Mouse (Mus musculus): ENCODE results near the gene D17H6S53E. TPM values are rescaled to one million over a fixed set of nuclear protein-coding genes. Genes with fewer than 3 reads are reported as not detected.

Gene D17H6S53E
- total RNA-seq, 2 experiments from 2014 or later, result 24.1 to 29.8 TPM

DNA sequence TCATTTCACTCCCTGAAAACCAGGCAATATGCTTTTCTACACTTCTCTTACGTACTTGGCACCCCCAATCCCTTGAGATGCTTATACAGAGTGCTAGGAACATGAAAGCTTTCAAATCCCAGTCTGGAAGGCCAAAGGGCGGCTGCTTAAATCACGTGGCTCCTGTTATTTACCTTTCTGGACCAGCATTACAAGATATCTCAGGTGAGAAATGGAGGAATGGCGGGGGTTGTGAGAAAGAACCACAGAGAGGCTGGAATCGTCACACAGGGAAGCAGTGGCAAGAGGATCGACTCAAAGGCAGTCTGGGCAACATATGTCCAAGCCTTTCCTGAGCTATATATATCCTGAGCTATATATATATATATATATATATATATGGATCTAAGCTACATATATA is 595 bp upstream of the D17H6S53E start:
- peak in 1 of 2 experiments; percentile 28 for DNase-seq (ENCODE audit: low spot score in 2 of 2)
- intact Hi-C loops (cut with DNase I), result no loop called here

DNA sequence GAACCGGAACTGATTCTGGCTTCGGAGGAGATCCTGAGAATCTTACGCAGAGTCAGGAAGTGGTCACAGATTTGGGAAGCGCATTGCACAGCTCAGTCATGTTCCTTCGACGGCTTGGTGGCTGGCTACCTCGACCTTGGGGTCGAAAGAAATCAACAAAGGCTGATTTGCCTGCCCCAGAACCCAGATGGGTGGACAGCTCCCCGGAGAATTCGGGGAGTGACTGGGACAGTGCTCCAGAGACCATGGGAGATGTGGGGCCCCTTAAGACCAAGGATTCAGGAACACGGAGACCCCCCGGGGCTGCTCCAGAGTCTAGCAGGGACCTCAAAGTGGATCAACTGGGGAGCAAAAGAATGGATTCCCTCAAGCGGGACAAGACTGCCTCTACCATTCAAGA is 844 bp downstream of the D17H6S53E start:
- no peak for DNase-seq (ENCODE audit: low spot score in 2 of 2)
- intact Hi-C loops (cut with DNase I), result no loop called here

DNA sequence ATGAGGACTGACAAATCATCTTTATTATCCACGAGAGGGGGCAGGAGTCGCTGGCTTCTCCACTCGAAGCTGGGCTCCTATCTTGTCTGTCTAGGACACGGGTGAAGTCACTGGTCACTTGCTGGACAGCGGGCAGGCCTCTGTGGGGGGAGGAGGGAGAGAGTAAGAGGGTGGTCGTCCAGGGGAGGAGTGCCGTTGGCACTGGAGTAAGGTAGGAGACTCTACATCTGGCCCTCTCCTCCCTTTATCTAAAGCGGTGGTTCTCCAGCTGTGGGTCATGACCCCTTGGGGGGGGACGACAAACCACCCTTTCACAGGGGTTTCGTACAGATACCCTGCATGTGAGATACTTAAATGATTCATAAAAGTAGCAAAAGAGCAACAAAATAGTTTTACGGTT is 2.8 kb downstream of the D17H6S53E start:
- intact Hi-C loops (cut with DNase I), result no loop called here
- no peak for DNase-seq (ENCODE audit: low spot score in 2 of 2)

DNA sequence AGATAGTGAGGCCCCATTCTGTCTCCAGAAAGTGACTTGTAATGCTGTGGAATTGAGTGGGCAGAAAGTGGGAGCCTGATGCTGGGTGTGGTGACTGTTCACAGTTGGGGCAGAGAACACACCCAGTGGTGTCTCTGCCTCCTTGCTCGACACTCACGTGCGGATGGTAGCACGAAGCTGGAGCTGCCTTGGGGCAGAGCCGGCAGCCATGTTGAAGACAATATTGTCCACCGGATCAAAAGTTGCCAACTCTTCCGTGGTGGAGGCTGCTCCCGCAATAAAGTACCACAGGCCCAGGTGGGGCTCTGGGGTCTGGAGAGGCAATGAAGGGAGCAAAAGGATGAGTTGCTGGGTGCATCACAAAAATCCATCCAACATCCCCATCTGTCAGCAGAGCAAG is 4.9 kb downstream of the D17H6S53E start:
- no peak for DNase-seq (ENCODE audit: low spot score in 2 of 2)
- intact Hi-C loops (cut with DNase I), result no loop called here

DNA sequence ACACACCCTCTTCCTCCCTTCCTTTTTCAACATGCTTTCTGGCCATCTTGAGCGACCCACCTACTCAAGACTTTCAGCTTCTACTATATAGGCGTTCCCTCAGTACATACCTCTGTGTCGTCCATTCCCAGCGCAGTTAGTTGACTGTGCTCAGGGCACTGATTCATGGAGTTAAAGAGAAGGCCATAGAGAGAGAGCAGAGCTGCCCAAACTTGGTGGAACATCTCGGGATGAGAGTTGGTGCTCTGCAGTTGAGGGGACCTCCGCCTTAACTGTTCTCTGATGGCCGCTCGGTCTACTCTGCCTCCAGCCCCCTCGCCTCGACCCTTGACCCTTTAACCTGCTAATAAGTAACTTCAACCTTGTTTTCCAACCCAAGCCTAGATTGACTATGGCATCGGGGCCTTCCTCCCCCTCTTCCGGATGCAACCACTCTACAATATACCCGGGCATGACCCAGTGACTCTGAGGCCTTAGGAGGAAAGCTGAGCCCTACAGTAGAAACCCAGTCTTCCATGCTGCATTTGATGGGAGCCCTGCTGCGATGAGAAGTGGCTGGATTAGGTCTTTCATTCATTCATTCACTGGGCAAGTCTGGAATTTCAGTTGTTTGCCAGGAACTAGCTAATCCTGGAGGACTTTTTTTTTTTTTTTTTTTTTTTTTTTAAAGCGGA is 5.5 kb downstream of the D17H6S53E start, which contains the start of gene Apom:
Gene Apom, minus strand, starts transcription at position 551 of the 674 bp plus-strand sequence.
- intact Hi-C loops (cut with DNase I), result no loop called here
- DNase-seq (ENCODE audit: low spot score in 2 of 2), result no peak

DNA sequence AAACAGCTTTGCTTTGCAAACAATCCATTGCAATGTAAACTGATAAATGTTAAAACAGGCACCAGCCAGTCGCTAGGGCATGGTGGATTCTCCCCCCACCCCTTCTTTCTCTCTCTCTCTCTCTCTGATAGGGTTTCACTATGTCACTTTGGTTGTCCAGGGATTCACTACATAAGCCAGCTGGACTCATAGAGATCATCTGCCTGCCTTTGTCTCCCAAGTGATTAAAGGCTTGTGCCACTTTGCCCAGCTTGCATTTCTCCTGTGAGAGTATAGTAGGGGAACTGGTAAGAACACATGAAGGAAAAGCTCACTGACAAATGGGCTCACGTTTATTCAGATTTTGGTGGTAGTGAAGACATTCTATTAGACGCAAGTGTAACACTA is 6.0 kb downstream of the D17H6S53E start:
- no peak for DNase-seq (ENCODE audit: low spot score in 2 of 2)
- intact Hi-C loops (cut with DNase I), result no loop called here

DNA sequence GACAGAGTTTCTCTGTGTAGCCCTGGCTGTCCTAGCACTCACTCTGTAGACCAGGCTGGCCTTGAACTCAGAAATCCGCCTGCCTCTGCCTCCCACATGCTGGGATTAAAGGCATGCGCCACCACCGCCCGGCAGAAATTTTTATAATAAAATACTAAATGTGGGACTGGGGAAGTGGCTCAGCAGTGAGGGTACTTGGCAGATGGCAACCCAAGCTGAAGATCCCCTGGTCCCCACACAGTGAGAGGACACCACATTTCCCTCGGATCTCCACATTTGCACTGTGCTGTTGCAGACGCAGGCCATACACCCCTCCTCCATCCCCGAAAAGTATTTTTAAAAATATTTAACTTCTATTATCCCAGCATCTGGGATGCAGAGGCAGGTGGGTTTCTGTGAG is 7.3 kb downstream of the D17H6S53E start:
- intact Hi-C loops (cut with DNase I), result no loop called here

DNA sequence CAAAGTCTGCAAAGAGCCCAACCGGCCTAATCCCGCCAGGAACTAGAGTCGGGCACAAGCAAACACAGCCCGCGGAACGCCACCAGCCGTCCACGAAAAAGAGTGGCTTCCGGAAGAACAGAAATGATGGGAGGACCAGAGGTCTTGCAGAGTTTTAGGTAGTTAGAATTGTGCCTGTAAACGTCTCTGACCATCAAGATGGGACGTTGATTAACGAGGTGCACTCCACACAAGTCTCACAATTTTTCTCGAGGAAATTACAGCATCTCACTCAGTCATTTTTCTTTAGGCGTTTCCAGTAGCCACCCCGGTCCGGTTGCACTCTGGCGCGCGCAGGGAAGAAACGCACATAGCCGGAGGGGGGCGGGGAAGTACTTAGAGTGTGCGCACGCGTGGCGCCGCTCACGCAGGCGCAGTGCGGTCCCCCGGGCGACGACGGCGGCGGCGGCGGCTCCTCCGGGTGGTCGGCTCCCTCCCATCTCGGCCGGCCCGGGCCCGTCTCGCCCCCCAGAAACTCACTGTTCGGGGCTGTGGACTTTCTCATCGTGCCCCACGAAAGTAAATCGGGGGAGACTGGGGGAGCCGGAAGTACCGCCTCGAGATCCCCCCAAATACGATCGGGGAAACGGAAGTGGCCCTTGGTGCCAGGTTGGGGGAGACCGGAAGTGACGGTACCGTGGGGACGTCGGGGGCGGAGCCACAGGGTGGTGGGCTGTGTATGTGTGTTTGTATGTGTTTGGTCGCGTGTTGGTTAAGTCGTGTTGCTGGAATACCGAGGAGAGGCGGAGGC is 8.8 kb downstream of the D17H6S53E start, which contains the start of gene Bag6:
Gene Bag6, plus strand, starts transcription at position 378 of the 790 bp plus-strand sequence.
- peak; percentile 95 to 96 for DNase-seq (ENCODE audit: low spot score in 2 of 2)
- intact Hi-C loops (cut with DNase I), result loop anchor here (1.0 kb wide), 1 partner anchor 29 kb away; the partner anchor contains the start of gene Prrc2a

More for the DNA sequence above, 7.3 kb downstream of the D17H6S53E start:
- no peak for DNase-seq (ENCODE audit: low spot score in 2 of 2)

DNA sequence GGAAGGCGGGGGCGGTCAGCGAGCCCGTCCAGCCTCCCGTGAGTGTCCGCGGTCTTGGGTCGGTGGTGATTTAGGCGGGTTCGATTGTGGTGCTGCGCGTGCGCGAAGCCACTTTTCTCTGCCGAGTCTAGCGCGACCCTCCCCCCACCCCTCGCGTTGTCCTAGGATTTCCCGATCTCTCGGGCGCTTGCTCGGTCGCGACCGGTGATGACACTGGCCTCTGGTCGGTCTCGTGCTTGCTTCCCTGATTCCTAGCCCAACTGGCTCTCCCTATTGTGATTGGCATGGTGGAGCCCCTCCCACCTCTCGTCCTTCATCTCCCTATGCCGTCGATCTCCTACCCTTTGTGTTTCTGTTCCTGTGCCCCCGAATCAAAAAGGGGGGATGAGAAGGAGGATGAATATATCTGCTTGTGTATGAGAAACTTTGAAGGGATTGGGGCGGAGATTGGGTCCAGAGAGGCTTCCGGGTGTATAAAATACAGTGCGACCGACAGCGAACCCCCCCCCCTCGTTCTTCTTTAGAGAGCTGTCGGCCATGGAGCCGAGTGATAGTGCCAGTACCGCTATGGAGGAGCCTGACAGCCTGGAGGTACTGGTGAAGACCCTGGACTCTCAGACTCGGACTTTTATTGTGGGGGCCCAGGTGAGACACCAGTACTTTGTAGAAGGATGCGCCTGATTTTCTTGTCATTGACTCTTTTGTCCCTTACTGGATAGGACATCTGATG is 9.6 kb downstream of the D17H6S53E start:
- intact Hi-C loops (cut with DNase I), result loop anchor here (1.0 kb wide), 1 partner anchor 29 kb away; the partner anchor contains the start of gene Prrc2a
- no peak for DNase-seq (ENCODE audit: low spot score in 2 of 2)

DNA sequence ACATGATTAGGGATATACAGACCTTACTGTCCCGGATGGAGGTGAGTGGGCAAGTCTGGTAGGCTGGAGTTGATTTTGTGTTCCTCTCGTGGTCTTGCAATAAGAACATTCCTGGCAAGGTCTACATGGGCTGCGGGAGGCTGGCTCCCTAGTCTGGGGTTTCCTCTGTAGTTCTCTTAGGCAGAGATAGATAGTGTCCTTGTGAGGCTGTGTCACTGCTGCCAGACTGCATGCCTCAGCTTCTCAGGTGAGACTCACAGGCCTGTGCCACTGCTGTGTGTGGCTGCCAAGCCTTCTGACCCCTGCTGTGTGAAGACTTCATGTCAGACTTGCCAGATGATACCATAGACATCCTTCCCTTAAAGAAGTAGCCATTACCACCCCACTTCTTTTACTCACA is 13.1 kb downstream of the D17H6S53E start:
- intact Hi-C loops (cut with DNase I), result no loop called here
- DNase-seq (ENCODE audit: low spot score in 2 of 2), result no peak

DNA sequence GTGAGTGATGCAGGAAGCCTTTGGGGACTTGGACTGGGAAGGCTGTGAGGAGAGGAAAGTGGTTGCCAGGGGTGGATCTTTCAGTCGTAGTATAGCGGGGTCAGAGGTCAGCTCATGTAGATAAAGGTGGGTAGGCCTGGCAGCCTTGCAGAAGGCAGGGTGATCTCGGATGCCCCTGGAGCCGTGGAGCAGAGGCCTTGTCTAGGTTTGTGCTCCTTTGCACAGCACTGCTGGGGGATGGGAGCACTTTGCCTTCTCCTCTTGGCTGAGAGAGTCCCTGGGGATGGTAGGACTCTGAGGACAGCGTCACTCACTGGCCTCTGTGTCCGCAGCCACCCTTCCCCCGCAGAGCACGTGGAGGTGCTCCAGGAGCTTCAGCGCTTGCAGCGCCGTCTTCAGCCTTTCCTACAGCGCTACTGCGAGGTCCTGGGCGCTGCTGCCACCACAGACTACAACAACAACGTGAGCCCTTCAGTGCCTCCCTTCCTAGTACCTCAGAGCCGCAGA is 14.4 kb downstream of the D17H6S53E start:
- intact Hi-C loops (cut with DNase I), result no loop called here
- no peak for DNase-seq (ENCODE audit: low spot score in 2 of 2)

DNA sequence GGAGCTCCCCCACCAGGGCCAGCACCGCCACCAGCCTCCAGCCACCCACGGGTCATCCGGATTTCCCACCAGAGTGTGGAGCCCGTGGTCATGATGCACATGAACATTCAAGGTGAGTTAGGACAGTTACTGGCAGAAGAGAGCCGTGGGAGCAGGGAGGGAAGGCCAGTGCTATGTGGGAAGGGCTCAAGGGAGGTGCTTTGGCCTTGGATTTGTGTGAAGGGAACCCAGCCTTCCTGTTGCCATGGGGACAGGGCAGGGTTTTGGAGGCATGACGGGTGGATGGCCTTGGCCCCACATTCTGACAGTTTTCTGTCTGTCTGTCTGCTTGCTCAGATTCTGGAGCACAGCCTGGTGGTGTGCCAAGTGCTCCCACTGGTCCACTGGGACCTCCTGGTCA is 15.8 kb downstream of the D17H6S53E start:
- intact Hi-C loops (cut with DNase I), result no loop called here

DNA sequence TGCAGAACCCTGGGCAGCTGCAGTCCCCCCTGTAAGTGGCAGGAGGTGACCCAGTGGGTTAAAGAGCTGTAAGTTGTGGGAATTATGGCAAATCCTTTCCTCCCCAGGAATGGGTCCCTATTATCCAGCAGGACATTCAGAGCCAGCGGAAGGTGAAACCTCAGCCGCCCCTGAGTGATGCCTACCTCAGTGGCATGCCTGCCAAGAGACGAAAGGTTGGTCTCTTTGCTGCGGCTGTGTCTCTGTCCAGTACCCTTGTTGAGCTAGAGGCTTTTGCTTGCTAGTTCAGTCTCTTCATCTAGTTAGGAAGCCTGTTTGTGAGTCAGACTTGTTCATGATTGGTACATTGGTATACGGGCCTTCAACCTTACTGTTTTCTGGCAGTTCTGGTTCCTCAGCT is 20.0 kb downstream of the D17H6S53E start:
- DNase-seq (ENCODE audit: low spot score in 2 of 2), result no peak
- intact Hi-C loops (cut with DNase I), result no loop called here

More for the DNA sequence above, 15.8 kb downstream of the D17H6S53E start:
- no peak for DNase-seq (ENCODE audit: low spot score in 2 of 2)

DNA sequence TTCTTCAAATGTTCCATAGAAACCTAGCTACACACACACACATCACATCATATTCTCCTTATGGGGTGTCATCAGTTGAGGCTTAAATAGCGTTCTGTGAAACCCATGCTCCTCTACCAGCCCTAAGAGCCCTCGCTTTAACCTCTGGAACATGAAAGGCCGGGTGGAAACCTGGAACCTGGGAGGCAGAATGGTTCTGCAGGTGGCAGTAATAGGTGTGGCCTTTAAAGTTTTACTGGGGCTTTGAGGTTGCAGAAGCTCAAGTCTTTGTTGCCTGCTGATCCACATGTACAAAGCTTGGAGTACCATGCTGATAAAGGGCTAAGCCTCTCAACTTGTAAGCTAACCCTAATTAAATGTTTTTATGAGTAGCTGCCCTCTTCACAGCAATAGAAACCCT is 21.2 kb downstream of the D17H6S53E start:
- no peak for DNase-seq (ENCODE audit: low spot score in 2 of 2)
- intact Hi-C loops (cut with DNase I), result no loop called here

DNA sequence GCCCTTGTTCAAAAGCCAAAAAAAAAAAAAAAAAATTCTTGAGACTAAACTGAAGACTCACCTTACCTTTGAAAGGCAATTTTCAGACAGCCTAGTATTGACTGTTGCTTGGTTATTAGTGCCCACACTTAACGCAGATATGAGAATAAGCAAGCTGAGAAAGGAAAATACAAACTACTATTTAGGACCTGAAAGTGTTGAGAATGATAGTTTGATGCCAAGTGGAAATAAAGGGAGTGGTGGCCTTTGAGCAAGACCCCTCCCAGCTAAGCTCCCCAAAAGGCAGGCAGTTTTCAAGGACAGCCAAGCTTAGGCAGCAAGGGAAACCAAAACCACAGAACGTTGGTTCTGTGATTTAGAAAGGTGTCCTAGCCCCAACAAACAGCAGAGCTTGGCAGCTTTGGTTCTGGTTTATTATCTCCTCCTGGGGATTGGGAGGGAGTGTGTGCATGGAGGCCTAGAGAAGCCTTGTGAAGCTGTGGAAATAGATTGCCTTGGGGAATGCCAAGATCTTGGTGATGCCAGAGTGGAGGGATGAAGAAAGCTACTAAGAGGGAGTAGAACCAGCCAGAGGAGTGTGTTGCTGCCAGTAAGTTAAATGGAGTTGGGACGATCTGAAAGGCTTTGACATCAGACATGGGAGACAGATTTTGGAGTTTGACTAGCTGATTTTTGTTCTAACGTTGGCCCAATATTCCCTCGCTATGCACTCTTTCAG is 21.9 kb downstream of the D17H6S53E start:
- intact Hi-C loops (cut with DNase I), result loop anchor here (2.0 kb wide), 1 partner anchor 15 kb away; no protein-coding TSS in a partner anchor
- no peak for DNase-seq (ENCODE audit: low spot score in 2 of 2)

DNA sequence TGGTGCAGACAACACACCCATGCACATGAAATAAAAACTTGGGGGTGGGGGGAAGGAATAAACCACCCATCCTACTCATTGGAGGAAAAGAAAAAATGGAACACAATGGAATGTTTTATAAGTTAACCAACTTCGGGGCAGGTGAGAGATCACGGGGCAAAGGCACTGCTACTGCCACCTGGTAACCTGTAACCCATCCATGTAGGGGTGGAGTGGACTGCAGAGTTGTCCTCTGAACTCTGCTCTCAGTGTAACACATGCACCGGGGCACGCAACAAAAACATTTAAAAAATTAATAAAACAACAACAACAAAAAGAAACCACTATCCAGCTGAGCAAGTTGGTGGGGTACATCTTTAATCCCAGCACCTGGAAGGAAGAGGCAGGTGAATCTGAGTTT is 25.9 kb downstream of the D17H6S53E start:
- intact Hi-C loops (cut with DNase I), result no loop called here

DNA sequence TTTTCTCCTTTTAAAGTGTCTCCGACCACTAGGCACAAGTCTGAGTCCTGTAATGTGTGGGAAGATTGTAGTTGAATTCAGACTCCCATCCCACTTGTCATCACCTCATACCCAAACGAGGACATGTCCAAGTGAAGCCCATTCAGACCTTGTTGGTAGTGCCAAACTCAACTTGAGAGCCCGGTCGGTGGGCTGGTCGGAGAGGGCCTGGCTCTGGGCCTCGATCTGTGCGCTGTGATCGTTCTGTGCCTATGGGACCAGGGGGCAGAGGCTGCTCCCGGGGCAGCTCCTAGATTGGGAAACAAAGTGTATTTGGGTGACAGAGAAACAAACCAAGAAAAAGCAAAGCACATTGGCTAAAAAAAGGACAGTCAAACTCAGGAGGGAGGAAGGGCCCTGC is 26.9 kb downstream of the D17H6S53E start:
- intact Hi-C loops (cut with DNase I), result no loop called here
- DNase-seq (ENCODE audit: low spot score in 2 of 2), result no peak

More for the DNA sequence above, 25.9 kb downstream of the D17H6S53E start:
- DNase-seq (ENCODE audit: low spot score in 2 of 2), result no peak

DNA sequence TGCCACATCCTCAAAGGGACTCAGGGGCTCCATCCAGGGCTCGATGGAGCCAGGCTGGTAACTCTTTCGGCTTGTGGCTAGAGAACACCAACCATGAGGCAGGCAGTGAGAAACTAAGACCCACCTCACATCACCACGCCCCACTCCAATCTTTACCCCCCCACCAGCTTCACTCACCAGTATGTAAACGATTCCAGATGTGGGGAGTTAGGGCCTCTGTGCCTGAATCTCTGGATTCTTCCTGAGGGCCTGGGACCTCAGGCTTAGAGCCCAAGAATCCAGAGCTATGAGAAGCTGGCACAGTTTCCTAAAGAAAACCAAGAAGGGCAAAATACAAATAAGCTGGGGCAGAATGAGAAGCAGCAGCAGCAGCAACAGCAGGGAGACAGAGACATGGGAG is 27.8 kb downstream of the D17H6S53E start:
- DNase-seq (ENCODE audit: low spot score in 2 of 2), result no peak
- intact Hi-C loops (cut with DNase I), result no loop called here

DNA sequence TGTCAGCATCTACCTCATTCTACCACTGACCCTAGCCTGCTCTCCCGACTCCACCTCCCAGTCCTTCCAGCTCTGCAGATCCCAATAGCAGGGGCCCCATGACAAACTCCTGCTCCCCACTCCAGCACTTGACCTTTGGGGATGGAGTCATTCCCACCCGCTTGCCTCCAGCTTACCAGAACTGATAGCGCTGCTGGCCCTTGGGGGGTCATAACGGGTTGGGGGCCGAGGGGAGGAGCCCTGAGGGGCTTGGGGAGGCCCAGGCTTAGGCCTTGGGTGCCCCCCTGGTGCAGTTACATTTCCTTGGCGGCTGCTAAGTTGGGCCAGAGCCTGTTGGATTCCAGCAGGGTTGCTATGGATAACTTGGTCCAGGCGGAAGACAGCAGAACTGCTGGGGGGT is 28.4 kb downstream of the D17H6S53E start:
- intact Hi-C loops (cut with DNase I), result no loop called here
- no peak for DNase-seq (ENCODE audit: low spot score in 2 of 2)
